ENCODE assay signal across 8 mouse cellular contexts in the genomic region with DNA sequence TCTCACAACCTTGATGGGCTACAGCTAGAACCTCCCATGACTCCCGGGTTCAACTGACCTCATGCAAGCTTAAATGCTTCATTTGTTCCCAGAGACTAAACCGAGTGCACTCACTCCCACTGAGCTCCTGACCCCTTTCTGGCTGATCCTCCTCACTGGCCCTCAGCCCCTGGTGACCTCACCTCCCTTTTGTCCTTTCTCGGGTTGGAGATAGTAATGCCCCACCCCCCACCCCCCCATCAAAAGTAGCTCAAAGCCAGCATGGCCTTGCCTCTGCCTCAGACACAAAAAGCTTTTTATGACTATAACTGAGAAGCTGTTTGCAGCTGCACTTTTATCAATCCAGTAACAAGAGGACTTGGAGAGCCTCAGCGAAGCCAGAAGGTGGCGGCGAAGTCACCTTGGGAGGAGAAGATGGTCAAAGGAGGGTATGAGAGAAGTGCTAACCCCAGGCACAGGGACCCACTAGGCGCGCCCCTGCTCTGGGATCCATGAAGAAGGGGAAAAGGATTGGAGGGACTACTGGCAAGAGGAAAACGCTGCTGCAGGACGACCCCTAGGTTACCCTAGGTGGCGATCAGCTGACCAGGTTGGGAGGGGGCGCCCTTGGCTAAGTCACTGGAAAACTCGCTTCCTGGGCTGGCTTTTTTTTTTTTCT. TPM values are rescaled to one million over a fixed set of nuclear protein-coding genes. Genes with fewer than 3 reads are reported as not detected.
DNase-seq lines count a peak whose midpoint lies in the region; ATAC-seq and TF ChIP-seq lines count a peak whose summit lies in the region.

No protein-coding gene starts in this region.

- no peaks in the 10 kb centered on the region for H3K36me3 ChIP-seq in forebrain, embryonic 11.5 days (ENCODE audit: control insufficient read depth, insufficient read depth, low read length)
- H3K36me3 ChIP-seq in liver, embryonic 15.5 days (replicated peaks) = no peaks in the 10 kb centered on the region

- peak overlapping the region; percentile 80 for H3K4me2 ChIP-seq in forebrain, embryonic 11.5 days (ENCODE audit: low read depth, low read length, severe bottlenecking)
- H3K4me2 ChIP-seq in liver, embryonic 15.5 days = peak overlapping the region; percentile 38; the same call in 1 of the 2 replicates

- no peaks in the 10 kb centered on the region for H3K9me3 ChIP-seq in forebrain, embryonic 11.5 days (ENCODE audit: control insufficient read depth, low read length)
- H3K9me3 ChIP-seq in liver, embryonic 15.5 days (replicated peaks) = no peaks in the 10 kb centered on the region

- WGBS in cerebellum, adult 2 months = 5% methylated on average over 13 of the region's 13 CpGs
- under 1% methylated on average over 13 of the region's 13 CpGs for WGBS in forebrain, embryonic 11.5 days
- WGBS in liver, embryonic 15.5 days (ENCODE audit: insufficient replicate concordance) = 4% methylated on average over 13 of the region's 13 CpGs

- DNase-seq in layer of hippocampus, adult 8-10 months (ENCODE audit: low spot score in 2 of 2) = peak; percentile 13 to 24
- DNase-seq in layer of hippocampus, adult 18-20 months (ENCODE audit: low spot score in 2 of 2) = no peak
- DNase-seq in cerebellum, adult 2 months = peak in 1 of 2 experiments; percentile 34
- no peak for DNase-seq in forebrain, embryonic 11.5 days (ENCODE audit: low spot score)
- no peak for DNase-seq in yolk sac, embryonic 10.5 days (ENCODE audit: low spot score)
- no peak for DNase-seq in ovary, adult 18-20 months (ENCODE audit: low spot score)

- H3K4me3 ChIP-seq in cerebellum, adult 2 months (replicated peaks; ENCODE audit: insufficient read depth, low read depth, low read length) = peak overlapping the region; percentile 93
- H3K4me3 ChIP-seq in forebrain, embryonic 11.5 days (ENCODE audit: low read depth, low read length) = peak overlapping the region; percentile 78
- no peak overlapping the region for H3K4me3 ChIP-seq in liver, embryonic 15.5 days (replicated peaks)

- no peak for TF ChIP-seq CTCF in cerebellum, adult 2 months (IDR thresholded peaks at IDR 0.05; ENCODE audit: borderline replicate concordance, insufficient read depth, low read depth, low read length)

- no peak for TF ChIP-seq POLR2A in cerebellum, adult 2 months (IDR thresholded peaks at IDR 0.05; ENCODE audit: borderline replicate concordance, insufficient read depth, low read length)

- H3K9ac ChIP-seq in forebrain, embryonic 11.5 days (ENCODE audit: low read length) = peak overlapping the region; percentile 84
- no peak overlapping the region for H3K9ac ChIP-seq in liver, embryonic 15.5 days

- peak; percentile 29 for ATAC-seq in forebrain, embryonic 11.5 days (replicated peaks; ENCODE audit: low FRiP score)
- no peak for ATAC-seq in liver, embryonic 15.5 days (ENCODE audit: insufficient read depth)
- no peak for ATAC-seq in erythroblast, adult 5-6 weeks (replicated peaks; ENCODE audit: low FRiP score, poor library complexity, severe bottlenecking)

- no peaks in the 10 kb centered on the region for H3K27me3 ChIP-seq in cerebellum, adult 2 months (ENCODE audit: control insufficient read depth, insufficient read depth, low read length)
- H3K27me3 ChIP-seq in forebrain, embryonic 11.5 days (ENCODE audit: control insufficient read depth, insufficient read depth, low read length) = no peaks in the 10 kb centered on the region
- peaks cover 32% of the 10 kb centered on the region for H3K27me3 ChIP-seq in liver, embryonic 15.5 days

- H3K4me1 ChIP-seq in cerebellum, adult 2 months (ENCODE audit: control insufficient read depth, insufficient read depth, low read length) = peaks cover 8% of the 10 kb centered on the region; the same call in 1 of the 2 replicates
- H3K4me1 ChIP-seq in forebrain, embryonic 11.5 days (replicated peaks; ENCODE audit: control insufficient read depth, insufficient read depth, low read length) = peaks cover 4% of the 10 kb centered on the region; the same call in 1 of the 2 replicates
- H3K4me1 ChIP-seq in liver, embryonic 15.5 days (replicated peaks) = no peaks in the 10 kb centered on the region

- 0 out of 2 replicates have a peak overlapping the region, but pooled peaks have one; percentile 4 for H3K27ac ChIP-seq in cerebellum, adult 2 months (ENCODE audit: insufficient read depth, low read length)
- peak overlapping the region; percentile 80 for H3K27ac ChIP-seq in forebrain, embryonic 11.5 days (ENCODE audit: low read depth, low read length)
- no peak overlapping the region for H3K27ac ChIP-seq in liver, embryonic 15.5 days (replicated peaks)

RNA-seq across cellular contexts. Expression of gene Cadps, which starts 1.6 kb away (rescaled TPM):
- 100 to 1,000 TPM; 212 to 247 (median 230) TPM for total RNA-seq in layer of hippocampus, adult 8-10 months (2022)
- total RNA-seq in layer of hippocampus, adult 18-20 months (2021) = 100 to 1,000 TPM; 210 to 218 TPM
- polyA plus RNA-seq in cerebellum, adult 2 months (2012; rRNA removed) = 144 and 165 TPM in 2 replicates
- polyA plus RNA-seq in forebrain, embryonic 11.5 days (2014; fragmentation: Nextera tagmentation; extraction: Ambion mirVana) = 12.1 TPM in 2 replicates
- 0.01 TPM in 1 of 2 replicates, not detected in the other for polyA plus RNA-seq in liver, embryonic 15.5 days (2015; fragmentation: Nextera tagmentation; extraction: Ambion mirVana)
- total RNA-seq in erythroblast, adult 5-6 weeks (2015; ENCODE audit: low replicate concordance) = not detected in 2 replicates
- not detected in 2 replicates for total RNA-seq in erythroblast, adult 5-6 weeks (2017; ENCODE audit: low replicate concordance)

Comparison
In these comparisons a context has a peak if more than half of its experiments do, and no peak if none do; other contexts are left out.
1. DNase-seq: peak in layer of hippocampus, adult 8-10 months (2 of 2); none in layer of hippocampus, adult 18-20 months (0 of 2), forebrain, embryonic 11.5 days (single experiment), yolk sac, embryonic 10.5 days (single experiment) and ovary, adult 18-20 months (single experiment).
2. RNA of gene Cadps, which starts 1.6 kb away (total RNA-seq): 212 to 247 TPM in layer of hippocampus, adult 8-10 months and 210 to 218 TPM in layer of hippocampus, adult 18-20 months; not detected in erythroblast, adult 5-6 weeks; every median in the first group is over 100 times any median in the second.